Mouse (Mus musculus): ENCODE data around the gene Fkbp10. TPM values are rescaled to one million over a fixed set of nuclear protein-coding genes. Genes with fewer than 3 reads are reported as not detected.

The Fkbp10 gene
- polyA plus RNA-seq, 1 experiment = 14.9 TPM

DNA sequence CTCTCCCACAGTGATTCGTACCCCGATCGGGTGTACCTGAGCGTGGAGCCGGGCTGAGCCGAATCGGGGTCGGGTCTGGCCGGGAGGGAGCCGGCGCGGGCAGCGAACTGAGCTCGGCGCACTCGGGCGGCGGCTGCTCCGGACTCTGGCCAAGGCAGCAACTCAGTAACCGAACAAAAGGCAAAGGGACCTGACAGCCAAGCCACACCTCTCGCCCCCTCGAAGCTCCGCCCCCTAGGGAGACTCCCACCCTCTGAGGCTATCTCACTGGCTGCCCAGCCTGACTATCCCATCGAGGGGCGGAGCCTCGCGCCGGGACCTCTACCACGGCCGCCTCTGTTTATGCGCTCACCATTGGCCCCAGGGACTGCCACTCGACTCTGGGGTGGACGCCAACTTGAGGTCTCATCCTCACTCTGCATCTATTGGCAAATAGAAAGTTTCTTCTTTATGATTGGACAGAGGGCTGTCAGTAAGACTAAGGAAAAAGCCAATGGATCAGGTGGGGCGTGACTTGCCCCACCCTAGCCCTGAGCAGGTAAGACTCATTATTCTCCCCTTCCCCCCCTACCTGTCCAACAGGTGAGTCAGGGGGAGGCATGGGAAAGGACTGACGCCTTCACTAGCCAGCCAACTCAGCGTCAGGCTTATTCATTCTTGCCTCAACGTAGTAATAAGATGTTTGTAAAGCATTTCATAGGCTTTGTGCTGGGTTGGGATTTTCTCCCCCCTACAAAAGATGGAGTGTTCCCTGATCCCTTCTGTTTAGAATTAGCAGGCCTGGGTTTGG lies 17.7 kb upstream of the Fkbp10 start, which contains the start of gene Jup:
Jup (minus strand) TSS at position 164 of the 790 bp plus-strand sequence.
- H3K4me1 ChIP-seq (ENCODE audit: control insufficient read depth, insufficient read depth, insufficient read length) = peaks cover 9% of the 10 kb centered on the region; the same call in 1 of the 2 replicates
- DNase-seq (ENCODE audit: low read depth in 1 of 2, low spot score in 2 of 2) = peak; percentile 78 to 99
- WGBS = 6% methylated on average over 37 of the region's 37 CpGs
- TF ChIP-seq CTCF (IDR thresholded peaks at IDR 0.05; ENCODE audit: extremely low read depth, insufficient read depth, insufficient read length, insufficient replicate concordance) (no peak), POLR2A (IDR thresholded peaks at IDR 0.05; ENCODE audit: low read depth, low read length) (peak; percentile 61)
- H3K27ac ChIP-seq (ENCODE audit: insufficient read depth, low read length) = peak within 1 kb of the TSS; percentile 56
- H3K36me3 ChIP-seq (ENCODE audit: control insufficient read depth, insufficient read depth, low read length) = no peaks in the 10 kb centered on the region
- H3K27me3 ChIP-seq (ENCODE audit: control insufficient read depth, insufficient read depth, low read length) = no peaks in the 10 kb centered on the region
- peak within 1 kb of the TSS; percentile 66 for H3K4me3 ChIP-seq (ENCODE audit: extremely low read depth, insufficient read depth, insufficient read length)

- Histone ChIP-seq H3K36me3 (ENCODE audit: control insufficient read depth, insufficient read depth, low read length) (no peaks in the 10 kb centered on the region), H3K27me3 (ENCODE audit: control insufficient read depth, insufficient read depth, low read length) (no peaks in the 10 kb centered on the region), H3K4me3 (ENCODE audit: extremely low read depth, insufficient read depth, insufficient read length) (no peak overlapping the region), H3K27ac (ENCODE audit: insufficient read depth, low read length) (no peak overlapping the region), H3K4me1 (ENCODE audit: control insufficient read depth, insufficient read depth, insufficient read length) (peaks cover 9% of the 10 kb centered on the region; the same call in 1 of the 2 replicates)
- WGBS = 87% methylated on average over 7 of the region's 7 CpGs
- DNase-seq (ENCODE audit: low read depth in 1 of 2, low spot score in 2 of 2) = no peak
- no peak for TF ChIP-seq POLR2A (IDR thresholded peaks at IDR 0.05; ENCODE audit: low read depth, low read length)
- TF ChIP-seq CTCF (IDR thresholded peaks at IDR 0.05; ENCODE audit: extremely low read depth, insufficient read depth, insufficient read length, insufficient replicate concordance) = no peak
Observed at GRCm38 (mm10) chr11:100398517-100398916, 17.0 kb upstream of the Fkbp10 start.

DNA sequence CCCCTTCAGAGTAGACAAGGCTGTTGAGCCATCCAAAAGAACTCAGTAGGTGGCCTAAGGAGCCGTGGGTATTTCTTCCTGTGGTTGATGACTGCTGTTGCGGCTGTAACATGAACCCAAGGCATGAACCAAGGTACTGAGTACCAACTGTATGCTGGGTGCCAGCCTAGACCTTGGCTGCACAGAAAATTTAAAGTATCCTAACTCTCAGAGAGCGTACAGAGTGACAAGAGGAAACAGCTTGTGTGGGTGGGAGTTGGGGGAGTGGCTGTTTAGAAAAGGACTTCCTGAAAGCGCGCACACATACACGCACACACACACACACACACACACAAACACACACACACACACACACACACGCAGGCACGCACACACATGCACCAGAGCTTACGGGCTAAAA lies 16.2 kb upstream of the Fkbp10 start:
- H3K27me3 ChIP-seq (ENCODE audit: control insufficient read depth, insufficient read depth, low read length) = no peaks in the 10 kb centered on the region
- H3K4me3 ChIP-seq (ENCODE audit: extremely low read depth, insufficient read depth, insufficient read length) = no peak overlapping the region
- no peak overlapping the region for H3K27ac ChIP-seq (ENCODE audit: insufficient read depth, low read length)
- no peak for DNase-seq (ENCODE audit: low read depth in 1 of 2, low spot score in 2 of 2)
- WGBS = 17% methylated on average over 9 of the region's 9 CpGs
- H3K4me1 ChIP-seq (ENCODE audit: control insufficient read depth, insufficient read depth, insufficient read length) = peaks cover 9% of the 10 kb centered on the region; the same call in 1 of the 2 replicates
- no peaks in the 10 kb centered on the region for H3K36me3 ChIP-seq (ENCODE audit: control insufficient read depth, insufficient read depth, low read length)
- TF ChIP-seq POLR2A (IDR thresholded peaks at IDR 0.05; ENCODE audit: low read depth, low read length) (no peak), CTCF (IDR thresholded peaks at IDR 0.05; ENCODE audit: extremely low read depth, insufficient read depth, insufficient read length, insufficient replicate concordance) (no peak)

GRCm38 (mm10) chr11:100399727-100400538 lies 15.6 kb upstream of the Fkbp10 start:
- peaks cover 9% of the 10 kb centered on the region; the same call in 1 of the 2 replicates for H3K4me1 ChIP-seq (ENCODE audit: control insufficient read depth, insufficient read depth, insufficient read length)
- WGBS = 82% methylated on average over 12 of the region's 12 CpGs

DNA sequence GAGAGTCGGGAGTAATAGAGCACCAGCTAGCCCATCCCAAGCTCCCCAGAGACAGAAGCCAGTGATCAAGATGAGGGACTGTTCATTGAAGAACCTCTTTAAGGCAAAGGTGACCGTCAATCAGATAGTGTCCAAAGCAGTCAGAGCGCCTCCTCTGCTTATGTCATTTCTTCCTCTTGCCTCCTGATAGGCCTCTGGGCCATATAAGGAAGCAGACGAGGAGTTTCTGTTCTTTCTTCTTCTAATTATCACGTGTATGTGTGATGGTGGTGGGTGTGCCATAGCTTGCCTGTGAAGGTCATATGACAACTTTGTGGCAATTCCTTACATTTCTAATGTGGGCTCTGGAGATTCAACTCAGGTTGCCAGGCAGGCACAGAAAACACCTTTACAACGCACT lies 14.7 kb upstream of the Fkbp10 start:
- H3K4me3 ChIP-seq (ENCODE audit: extremely low read depth, insufficient read depth, insufficient read length) = no peak overlapping the region
- H3K4me1 ChIP-seq (ENCODE audit: control insufficient read depth, insufficient read depth, insufficient read length) = peaks cover 7% of the 10 kb centered on the region; the same call in 1 of the 2 replicates

More at GRCm38 (mm10) chr11:100399727-100400538, 15.6 kb upstream of the Fkbp10 start:
- no peak overlapping the region for H3K27ac ChIP-seq (ENCODE audit: insufficient read depth, low read length)
- no peak for TF ChIP-seq POLR2A (IDR thresholded peaks at IDR 0.05; ENCODE audit: low read depth, low read length)
- no peak for TF ChIP-seq CTCF (IDR thresholded peaks at IDR 0.05; ENCODE audit: extremely low read depth, insufficient read depth, insufficient read length, insufficient replicate concordance)
- H3K4me3 ChIP-seq (ENCODE audit: extremely low read depth, insufficient read depth, insufficient read length) = no peak overlapping the region
- DNase-seq (ENCODE audit: low read depth in 1 of 2, low spot score in 2 of 2) = no peak
- no peaks in the 10 kb centered on the region for H3K36me3 ChIP-seq (ENCODE audit: control insufficient read depth, insufficient read depth, low read length)
- H3K27me3 ChIP-seq (ENCODE audit: control insufficient read depth, insufficient read depth, low read length) = no peaks in the 10 kb centered on the region

DNA sequence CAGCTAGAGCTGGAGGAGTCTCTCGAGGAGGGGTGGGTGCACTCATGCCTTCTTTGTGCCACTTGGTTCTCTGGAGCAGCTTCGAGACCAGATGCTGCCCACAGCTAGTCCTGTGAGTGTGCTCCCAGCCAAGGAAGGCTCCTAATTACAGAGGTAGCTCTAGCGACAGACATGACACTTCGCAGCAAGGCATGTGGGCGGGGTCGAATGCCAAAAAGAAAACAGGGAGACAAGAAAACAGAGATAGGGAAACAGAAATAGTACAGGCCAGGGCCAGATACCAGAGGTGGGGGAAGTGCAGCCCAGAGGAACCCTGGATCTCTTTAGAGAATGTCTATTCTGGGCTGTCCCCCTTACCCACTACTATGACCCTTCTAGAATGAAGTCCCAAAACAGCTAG lies 13.3 kb upstream of the Fkbp10 start:
- TF ChIP-seq POLR2A (IDR thresholded peaks at IDR 0.05; ENCODE audit: low read depth, low read length) = no peak
- no peak for TF ChIP-seq CTCF (IDR thresholded peaks at IDR 0.05; ENCODE audit: extremely low read depth, insufficient read depth, insufficient read length, insufficient replicate concordance)
- DNase-seq (ENCODE audit: low read depth in 1 of 2, low spot score in 2 of 2) = no peak
- Histone ChIP-seq H3K36me3 (ENCODE audit: control insufficient read depth, insufficient read depth, low read length) (no peaks in the 10 kb centered on the region), H3K27me3 (ENCODE audit: control insufficient read depth, insufficient read depth, low read length) (no peaks in the 10 kb centered on the region), H3K4me3 (ENCODE audit: extremely low read depth, insufficient read depth, insufficient read length) (no peak overlapping the region), H3K4me1 (ENCODE audit: control insufficient read depth, insufficient read depth, insufficient read length) (no peaks in the 10 kb centered on the region; the same call in 1 of the 2 replicates), H3K27ac (ENCODE audit: insufficient read depth, low read length) (no peak overlapping the region)
- 67% methylated on average over 6 of the region's 6 CpGs for WGBS

More for the DNA sequence above, 14.7 kb upstream of the Fkbp10 start:
- 56% methylated on average over 6 of the region's 6 CpGs for WGBS
- no peaks in the 10 kb centered on the region for H3K27me3 ChIP-seq (ENCODE audit: control insufficient read depth, insufficient read depth, low read length)
- TF ChIP-seq CTCF (IDR thresholded peaks at IDR 0.05; ENCODE audit: extremely low read depth, insufficient read depth, insufficient read length, insufficient replicate concordance) (no peak), POLR2A (IDR thresholded peaks at IDR 0.05; ENCODE audit: low read depth, low read length) (no peak)
- H3K36me3 ChIP-seq (ENCODE audit: control insufficient read depth, insufficient read depth, low read length) = no peaks in the 10 kb centered on the region
- H3K27ac ChIP-seq (ENCODE audit: insufficient read depth, low read length) = no peak overlapping the region
- no peak for DNase-seq (ENCODE audit: low read depth in 1 of 2, low spot score in 2 of 2)

All from spleen, adult 2 months (tissue).